Mouse (Mus musculus): ENCODE data around the gene Crhr2.

Crhr2 gene
- long read RNA-seq, experiment 1 = 0 reads
- long read RNA-seq, experiment 2 = 0 reads

DNA sequence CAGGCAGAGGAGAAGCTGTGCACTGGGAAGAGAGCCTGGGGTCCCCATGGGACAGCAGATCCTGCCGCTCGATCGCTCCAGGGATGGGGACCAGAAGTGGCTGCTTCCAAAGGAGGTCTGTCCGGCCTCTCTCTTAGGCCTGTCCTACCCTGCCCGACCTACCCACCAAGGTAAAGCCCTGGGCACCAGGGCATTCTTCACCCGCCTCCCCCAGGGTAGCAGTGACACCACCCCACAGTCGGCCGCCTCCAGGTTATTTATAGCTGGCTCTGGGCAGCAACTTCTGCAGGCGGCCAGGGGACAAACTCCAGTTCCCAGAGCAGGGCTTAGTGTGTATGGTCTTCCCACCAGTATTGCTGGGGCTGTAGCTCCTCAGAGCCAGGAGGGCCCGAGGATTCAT, at the start of gene Crhr2:
TSS of gene Crhr2 (minus strand) at position 223 of the 400 bp plus-strand sequence.
- intact Hi-C loops (cut with DNase I) = no loop called here

DNA sequence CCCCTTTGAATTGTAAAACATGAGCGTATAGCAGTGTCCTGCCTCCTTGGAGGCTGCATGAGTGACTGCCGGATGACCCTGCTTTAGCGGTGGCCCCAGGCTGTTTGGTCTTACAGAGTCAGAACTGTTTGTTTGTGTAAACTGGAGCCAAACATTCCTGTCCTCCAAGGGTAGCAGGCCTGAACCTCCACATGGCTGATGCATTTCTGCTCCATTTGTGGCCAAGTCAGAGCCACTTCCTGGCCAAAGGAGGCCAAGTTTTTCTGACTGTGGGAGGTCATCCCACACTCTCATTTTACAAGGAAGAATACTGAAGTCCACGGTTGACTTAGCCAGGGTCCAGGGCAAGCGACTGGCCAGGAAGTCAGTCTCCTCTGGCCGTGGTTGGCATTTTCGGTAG, 46.7 kb upstream of the Crhr2 start:
- intact Hi-C loops (cut with DNase I) = no loop called here

DNA sequence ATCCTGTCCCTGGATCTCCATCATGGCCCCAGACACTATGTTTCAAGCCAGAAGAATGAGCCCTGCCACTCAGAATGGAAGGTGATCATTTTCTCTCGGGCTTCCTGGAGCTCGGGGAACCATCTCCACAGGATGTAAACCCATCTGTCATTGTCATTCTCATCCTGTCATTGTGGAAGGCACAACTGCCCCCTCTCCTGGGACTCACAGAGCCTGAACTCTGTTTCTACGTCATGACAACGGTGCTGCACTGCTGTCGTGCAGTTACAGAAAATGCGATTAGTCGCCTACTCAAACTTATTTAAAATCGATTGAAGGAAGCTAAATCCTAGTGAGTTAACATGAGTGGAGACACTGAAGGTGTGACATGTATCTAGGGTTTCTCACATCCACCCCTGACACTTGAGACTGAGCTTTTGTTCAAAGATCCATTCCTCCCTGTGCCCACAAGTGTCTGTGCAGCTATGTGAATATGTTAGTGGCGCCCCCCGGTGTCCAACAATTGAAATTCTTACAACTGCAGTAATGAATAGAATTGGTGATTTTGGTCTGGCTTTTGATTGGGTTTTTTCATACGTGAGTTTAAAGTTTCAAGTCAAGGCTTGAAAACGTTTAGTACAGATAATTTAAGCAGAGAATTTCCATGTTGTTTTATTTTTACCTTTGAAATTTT, 44.4 kb upstream of the Crhr2 start:
- intact Hi-C loops (cut with DNase I) = no loop called here

DNA sequence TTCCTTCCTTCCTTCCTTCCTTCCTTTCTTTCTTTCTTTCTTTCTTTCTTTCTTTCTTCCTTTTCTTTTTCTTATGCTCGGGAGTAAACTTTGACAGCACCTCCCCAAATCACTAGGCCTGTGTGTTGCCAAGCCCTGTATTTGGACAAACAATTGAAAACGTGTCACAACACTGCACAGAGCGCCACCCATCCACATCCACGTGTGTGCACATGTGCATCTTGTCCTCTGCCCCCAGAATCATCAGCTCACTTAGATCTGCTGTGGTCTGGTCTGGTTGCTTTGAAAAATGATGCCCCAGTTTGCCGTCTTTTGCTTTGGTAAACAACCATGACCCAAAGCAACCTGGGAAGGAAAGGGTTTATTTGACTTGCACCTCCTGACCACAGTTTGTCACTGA, 43.1 kb upstream of the Crhr2 start:
- intact Hi-C loops (cut with DNase I) = no loop called here

DNA sequence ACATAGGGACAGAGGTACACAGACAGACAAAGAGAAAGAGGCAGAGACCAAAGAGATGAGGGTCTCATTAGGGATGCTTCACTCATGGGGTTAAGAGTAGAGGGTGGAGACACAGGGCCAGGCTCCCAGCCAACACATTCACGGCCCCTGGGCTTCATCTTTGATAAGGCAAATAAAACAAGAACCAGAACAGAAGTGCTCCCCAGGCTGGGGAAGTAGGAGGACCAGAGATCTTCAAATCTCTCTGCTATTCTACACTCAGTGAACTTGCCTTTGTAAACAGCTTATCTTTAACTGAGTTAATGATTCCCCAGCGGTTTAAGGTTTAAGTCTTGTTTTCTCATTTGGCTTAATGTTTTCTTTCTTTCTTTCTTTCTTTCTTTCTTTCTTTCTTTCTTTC, 42.6 kb upstream of the Crhr2 start:
- intact Hi-C loops (cut with DNase I) = no loop called here

DNA sequence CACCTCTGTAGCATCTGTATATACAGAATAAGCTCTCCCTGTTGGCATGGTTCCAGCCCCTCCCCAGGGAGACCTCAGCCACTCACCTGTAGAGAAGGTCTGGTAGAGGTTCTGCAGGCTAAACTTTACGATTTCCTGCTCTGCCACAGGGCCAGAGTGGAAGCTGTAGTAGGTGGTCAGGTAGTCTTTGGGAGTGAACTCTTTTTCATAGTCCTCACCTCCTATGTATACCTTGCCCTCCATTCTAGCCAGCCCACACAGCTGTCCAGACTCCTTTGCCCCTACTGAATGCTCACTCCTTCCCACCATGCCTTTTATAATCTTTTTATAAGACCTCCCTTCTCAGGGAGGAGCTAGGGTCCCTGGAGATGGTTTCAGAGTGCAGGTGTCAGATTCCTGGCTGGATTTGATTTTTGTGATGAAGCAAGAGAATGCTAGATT, 41.9 kb upstream of the Crhr2 start, which contains the start of gene Inmt:
TSS of gene Inmt (minus strand) at position 303 of the 441 bp plus-strand sequence.
- intact Hi-C loops (cut with DNase I) = no loop called here

DNA sequence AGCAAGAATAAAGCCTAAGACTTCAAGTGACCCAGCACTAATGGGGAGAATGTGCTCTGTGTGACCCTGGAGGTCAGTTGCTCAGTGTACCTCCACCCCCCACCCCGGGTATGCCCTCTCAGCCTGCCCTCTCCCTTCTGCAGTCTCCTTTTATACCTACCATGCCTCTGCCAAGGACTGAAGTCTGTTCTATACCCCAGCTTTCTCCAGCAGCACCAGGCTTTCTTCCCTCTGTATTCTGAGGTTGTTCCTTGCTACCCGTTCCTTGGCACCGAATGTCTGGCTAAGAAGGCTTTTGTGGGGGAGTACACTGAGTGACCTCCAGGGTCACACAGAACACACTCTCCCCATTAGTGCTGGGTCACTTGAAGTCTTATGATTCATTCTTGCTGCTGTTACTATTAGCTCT, 41.1 kb upstream of the Crhr2 start:
- intact Hi-C loops (cut with DNase I) = no loop called here

DNA sequence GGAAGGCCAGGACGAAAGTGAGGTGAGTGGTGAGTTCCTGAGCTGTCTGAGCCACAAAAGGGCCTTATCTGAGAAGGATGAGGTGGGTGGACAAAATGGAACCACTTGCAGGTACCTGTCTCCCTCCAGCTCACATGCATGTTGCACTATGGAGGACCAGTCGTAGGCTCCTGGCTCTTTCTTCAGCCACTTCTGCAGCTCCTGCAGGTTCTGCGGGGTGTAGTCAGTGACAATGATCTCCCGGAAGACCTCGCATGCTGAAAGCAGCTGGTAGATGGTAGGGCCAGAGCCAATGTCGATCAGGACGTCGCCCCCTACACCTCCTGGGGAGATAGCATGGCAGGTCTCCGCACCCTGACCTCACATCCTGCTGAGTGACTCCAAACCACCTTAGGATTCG, 40.4 kb upstream of the Crhr2 start:
- intact Hi-C loops (cut with DNase I) = no loop called here

DNA sequence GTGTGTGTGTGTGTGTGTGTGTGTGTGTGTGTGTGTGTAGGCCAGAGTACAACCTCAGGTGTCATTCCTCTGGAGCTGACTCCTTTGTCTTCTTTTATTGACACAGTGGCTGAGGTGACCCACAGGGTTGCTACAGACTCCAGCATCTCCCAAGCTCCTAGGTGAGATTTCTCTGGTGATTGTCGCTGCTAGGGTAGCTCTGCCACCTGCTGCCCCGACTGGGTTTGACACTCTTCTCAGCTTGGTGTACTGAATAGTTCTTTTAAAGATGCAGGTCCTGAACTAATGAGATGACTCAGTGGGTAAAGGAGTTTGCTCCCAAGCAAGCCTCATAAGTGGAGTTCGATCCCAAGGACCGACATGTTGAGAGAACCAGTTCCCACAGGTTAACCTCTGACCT, 38.8 kb upstream of the Crhr2 start:
- intact Hi-C loops (cut with DNase I) = no loop called here

DNA sequence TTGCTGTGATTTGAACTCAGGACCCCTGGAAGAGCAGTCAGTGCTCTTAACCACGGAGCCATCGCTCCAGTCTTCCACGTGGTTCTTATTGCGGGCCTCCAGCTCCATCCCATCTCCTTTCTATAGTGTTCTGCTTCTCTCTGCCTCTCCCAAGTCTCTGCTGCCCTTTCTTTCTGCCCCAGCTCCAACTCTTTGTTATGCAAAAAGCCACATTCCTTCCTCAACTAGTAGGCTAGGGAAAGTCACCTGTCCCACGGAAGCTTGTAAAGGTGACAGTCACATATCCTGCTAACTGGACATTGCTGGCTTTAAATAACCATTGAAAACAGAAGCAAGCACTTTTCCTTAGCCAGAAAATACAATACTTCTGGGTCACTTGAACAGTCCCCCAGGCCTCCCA, 37.0 kb upstream of the Crhr2 start:
- intact Hi-C loops (cut with DNase I) = loop anchor here (5.0 kb wide), 3 partner anchors 78 to 463 kb away; no protein-coding TSS in a partner anchor

DNA sequence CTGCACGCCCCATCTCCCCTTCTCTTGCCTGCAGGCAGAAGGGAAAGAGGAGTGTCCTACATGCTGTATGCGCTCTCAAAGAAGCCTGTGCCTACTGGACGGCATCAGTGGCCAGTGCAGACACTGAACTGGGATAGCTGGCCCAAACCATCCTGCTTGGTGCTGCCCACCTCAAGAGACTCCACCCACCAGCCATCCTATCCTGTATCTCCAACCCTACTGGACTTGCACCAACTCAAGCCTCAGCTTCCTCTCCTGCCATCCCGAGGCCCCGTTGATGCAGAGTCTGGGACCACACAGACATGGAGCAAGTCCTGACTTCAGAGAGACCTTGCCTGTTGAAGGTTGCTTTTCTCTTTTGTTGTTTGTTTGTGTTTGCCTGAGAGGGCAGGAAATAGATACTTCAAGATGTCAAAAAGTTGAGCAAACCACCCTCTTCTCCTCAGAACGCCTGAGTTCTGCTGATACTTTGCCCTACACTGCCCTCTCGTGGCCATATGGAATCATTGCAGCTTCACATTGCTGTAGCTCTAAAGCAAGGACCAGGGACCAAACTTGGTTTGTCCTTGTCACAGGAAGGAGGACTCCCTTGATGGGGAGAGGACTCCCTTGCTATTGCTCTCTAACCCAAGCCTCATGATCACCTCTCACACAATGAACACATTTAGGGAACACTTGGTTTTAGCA, 34.1 kb upstream of the Crhr2 start:
- intact Hi-C loops (cut with DNase I) = loop anchor here (2.0 to 5.0 kb wide), 4 partner anchors 75 to 460 kb away; no protein-coding TSS in a partner anchor

DNA sequence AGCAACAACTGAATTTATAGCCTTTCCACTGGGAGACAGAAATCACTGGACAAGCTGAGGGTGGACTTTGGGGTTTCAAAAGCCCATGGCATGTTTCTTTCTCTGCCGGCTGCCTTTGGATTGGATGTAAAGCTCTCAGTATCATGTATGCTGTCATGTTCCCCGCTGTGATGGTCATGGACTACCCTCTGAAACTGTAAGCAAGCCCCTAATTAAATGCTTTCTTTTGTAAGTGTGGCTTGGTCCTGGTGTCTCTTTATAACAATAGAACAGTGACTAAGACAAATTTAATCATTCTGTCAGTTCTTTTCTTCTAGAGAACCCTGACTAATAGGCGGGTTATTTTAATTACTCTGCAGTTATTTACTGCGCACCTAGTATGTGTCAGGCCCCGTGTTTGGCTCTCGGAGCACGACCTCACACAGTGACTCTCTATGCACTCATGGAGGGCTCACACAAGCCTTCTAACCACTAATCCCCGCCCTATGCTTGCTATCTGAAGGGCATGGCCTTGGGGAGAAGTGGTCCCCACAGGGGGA, 30.3 kb upstream of the Crhr2 start:
- intact Hi-C loops (cut with DNase I) = loop anchor here (5.0 kb wide), 1 partner anchor 356 kb away; no protein-coding TSS in a partner anchor

DNA sequence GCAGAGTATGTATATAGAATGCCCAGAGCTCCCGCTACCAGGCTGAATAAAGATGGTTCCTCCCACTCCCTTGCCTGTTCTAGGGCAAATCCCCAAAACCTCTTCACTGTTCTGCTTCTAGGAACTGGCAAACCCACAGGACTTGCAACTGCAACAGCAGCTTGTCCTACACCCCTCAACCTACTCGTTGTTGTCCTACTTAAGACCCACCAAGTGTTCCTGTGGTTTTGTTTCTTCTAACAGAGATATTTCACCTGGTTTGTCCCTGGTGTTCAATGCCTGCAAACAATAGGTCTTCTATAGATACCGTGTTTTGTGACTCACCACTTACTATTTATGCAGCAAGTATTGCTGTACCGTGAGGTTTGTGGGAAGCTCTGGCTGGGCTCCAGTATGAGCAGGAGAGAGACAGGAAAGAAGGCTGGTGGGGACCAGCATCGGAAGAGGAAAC, 28.5 kb upstream of the Crhr2 start:
- intact Hi-C loops (cut with DNase I) = loop anchor here (5.0 kb wide), 1 partner anchor 354 kb away; no protein-coding TSS in a partner anchor

DNA sequence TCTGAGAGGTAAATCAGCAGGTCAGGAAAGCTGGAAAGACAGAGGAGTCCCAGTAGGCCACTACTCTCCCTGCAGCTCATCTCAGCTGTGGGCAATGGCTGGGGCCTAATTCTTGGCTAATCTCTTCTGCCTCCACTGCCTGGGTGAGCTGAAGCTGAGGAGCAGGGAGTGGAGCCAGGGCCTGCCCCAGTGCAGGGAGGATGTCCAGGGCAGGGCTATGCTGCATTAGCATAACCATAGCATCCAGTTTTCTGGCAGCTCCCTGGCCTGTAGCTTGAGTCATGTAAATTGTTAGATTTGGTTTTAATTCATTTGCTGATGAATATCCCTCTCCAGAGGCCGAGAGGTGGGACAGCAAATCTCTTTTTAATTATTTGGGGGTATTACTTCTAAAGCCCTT, 26.4 kb upstream of the Crhr2 start:
- intact Hi-C loops (cut with DNase I) = no loop called here

DNA sequence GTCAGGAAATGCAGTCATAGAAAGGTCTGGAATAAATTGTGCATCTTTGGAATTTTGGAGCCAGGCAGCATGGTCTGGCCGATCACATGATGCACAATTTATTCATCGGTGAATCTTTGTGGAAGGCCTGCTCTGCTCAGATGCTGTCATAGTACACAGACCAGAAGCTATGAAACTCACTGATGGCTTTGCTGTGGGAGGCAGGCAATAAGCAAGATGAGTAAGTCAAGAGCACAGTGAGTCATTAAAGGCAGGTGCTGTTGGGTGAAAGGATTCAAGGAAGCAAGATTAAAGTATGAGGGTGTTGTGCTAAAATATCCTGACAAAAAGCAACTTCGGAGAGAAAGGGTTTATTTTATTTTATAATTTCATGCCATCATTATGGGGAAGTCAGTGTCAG, 19.4 kb upstream of the Crhr2 start:
- intact Hi-C loops (cut with DNase I) = no loop called here

DNA sequence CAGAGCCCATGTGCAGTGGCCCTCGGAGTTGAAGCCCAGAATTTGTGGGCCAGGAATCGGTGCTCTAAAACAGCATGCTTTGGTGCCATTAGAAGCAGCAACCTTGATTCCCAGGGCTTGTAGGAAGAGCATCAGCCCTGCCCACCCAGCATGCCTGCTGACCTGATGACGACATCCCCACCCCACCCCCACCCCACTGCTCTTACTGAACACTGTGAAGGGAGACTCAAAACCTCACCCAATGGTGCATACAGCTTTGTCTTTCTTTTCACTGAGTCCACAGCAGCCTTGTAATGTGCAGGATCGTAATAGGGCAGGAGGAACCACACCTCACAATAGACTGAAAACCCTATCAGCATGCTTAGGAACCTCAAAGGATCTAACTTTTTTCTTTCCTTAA, 13.3 kb upstream of the Crhr2 start:
- intact Hi-C loops (cut with DNase I) = no loop called here

DNA sequence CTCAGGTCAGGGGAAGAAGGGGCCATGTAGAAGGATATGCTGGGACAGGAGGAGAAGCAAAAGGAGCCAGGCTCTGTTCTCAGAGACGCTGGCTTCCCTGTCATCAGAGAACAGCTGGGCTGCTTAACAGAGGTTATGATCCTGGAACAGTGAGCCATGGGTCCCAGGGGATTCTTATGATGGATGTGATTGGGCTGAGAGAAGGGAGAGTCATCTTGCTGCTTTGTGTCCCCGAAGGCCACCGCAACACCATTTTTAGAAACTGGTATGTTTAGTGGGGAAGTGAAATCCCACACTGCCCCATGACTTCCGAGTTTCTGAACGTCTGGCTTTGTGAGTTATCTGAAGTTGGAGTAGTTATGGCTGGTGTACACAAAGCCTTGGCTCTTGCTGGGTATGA, 12.5 kb upstream of the Crhr2 start:
- intact Hi-C loops (cut with DNase I) = no loop called here

DNA sequence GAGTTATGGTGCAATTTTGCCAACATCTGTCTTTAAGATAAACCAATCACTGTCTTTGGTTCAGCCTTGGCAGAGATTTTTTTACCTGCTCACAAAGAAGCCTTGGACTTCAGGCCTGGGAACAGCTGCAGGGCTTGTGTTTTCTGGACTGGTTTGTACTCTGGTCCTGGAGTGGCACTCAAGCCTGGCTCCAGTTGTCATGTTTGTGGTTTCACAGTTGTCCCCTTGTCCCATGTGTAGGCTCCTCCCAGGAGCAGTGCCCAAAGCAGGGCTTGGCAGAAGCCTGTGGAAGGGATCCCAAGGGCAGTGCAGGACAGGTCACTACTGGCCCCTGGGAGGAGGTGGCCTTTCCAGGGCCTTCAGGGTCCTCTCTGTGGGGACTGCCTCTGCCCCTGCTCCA, 5.5 kb upstream of the Crhr2 start:
- intact Hi-C loops (cut with DNase I) = no loop called here

DNA sequence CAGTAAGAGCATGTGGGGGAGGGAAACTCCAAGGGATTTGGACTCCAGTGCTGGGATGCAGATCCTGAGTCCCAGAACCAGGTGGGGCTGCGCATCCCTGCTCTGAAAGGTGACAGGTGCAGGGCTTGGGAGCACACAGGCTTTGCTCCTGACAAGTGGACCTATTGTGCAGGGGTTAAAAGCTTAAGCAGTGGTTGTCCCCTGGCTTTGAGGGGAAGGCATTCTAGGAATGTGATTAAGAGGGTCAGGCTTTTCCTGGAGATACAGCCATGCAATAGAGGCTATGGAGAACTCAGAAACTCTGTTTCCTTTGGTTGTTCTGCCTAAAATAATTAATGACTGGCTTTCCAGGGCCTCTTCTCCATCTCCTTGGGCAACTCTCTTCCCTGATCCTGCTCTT, 609 bp upstream of the Crhr2 start:
- intact Hi-C loops (cut with DNase I) = no loop called here

DNA sequence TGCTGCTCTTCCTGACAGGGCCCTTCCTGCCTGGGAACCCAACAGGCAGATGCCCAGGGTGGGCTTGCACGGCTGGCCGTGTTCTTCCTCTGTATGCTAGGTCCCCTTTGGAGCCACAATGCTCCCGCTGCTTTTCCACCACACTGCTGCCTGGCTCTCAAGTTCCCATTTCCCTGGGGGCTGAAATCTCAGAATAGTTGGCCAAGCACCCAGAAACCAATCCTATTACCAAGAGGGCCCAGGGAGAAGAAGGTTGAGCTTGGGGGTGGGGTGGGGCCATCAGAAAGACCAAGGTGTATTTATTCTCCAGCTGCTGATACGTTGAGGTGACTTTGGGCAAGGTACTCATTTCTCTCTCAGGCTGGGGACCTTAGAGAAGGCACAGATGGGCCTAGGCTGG, 1.5 kb downstream of the Crhr2 start:
- intact Hi-C loops (cut with DNase I) = no loop called here

DNA sequence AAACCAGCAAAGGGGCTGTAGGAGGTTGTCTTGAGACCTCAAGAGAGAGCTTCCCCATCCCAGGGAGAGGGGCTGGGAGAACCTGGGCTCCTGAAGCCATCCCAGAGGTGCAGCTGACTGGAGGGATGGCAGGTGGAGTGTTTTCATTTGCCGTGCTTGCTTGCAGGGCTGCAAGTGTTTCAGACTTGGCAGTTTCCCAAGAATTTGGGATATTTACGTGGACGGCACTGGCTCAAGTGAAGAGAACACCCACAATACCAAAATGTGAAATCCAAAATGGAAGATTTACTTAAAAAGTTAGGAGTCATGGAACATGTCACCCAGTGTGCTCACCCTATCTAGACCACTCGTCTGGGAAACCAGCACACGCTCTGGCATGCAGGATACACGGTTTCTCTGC, 2.2 kb downstream of the Crhr2 start:
- intact Hi-C loops (cut with DNase I) = no loop called here

DNA sequence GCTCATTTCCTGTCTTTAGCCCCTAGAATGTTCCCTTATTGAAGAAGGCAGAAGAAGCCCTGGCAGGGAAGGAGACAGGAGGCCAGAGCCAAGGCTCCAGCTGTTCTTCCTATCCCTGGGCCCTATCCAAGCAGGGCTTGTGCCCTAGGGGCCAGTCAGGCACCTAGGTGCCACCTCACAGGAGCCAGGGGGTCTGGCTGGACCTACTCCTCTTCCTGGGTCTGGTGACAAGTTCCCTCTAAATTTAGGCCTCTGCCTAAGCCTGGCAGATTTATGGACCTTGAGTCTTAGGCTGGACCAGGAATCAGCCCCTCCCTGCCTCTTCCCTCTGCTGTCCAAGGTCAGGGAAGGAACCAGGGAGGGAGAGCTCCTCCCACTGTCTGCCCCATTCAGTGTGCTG, 4.4 kb downstream of the Crhr2 start:
- intact Hi-C loops (cut with DNase I) = no loop called here
